Mouse (Mus musculus): Measurements from ENCODE around the gene E130308A19Rik. TPM values are rescaled to one million over a fixed set of nuclear protein-coding genes. Genes with fewer than 3 reads are reported as not detected.

The E130308A19Rik gene
- total and polyA plus RNA-seq, 3 experiments: 2.4 to 3.4 (median 3.1) TPM

GRCm38 (mm10) chr4:59761365-59761729 is 135.3 kb downstream of the E130308A19Rik start (continued):
- TF ChIP-seq E2F4 (IDR thresholded peaks at IDR 0.05; ENCODE audit: insufficient replicate concordance, low read depth, low read length): no peak

GRCm38 (mm10) chr4:59764950-59765349 is 138.9 kb downstream of the E130308A19Rik start:
- no peaks in the 10 kb centered on the region for H3K9me3 ChIP-seq (replicated peaks; ENCODE audit: low read length)
- TF ChIP-seq ZKSCAN1 (IDR thresholded peaks at IDR 0.05; ENCODE audit: borderline replicate concordance, low read depth, low read length) (no peak), TCF12 (IDR thresholded peaks at IDR 0.05; ENCODE audit: low read depth, low read length) (no peak), PAX5 (IDR thresholded peaks at IDR 0.05; ENCODE audit: low read length) (no peak), MEF2A (IDR thresholded peaks at IDR 0.05; ENCODE audit: borderline replicate concordance, low read depth, low read length) (no peak)
- no peaks in the 10 kb centered on the region for H3K79me2 ChIP-seq (replicated peaks; ENCODE audit: control insufficient read depth, extremely low read depth, insufficient read depth, poor library complexity, severe bottlenecking)
- in situ Hi-C loops (cut with MboI; ENCODE audit: low pct_ligation_motif_present, low pct_unique_long_range_greater_than_20kb, low sequenced_read_pairs): loop anchor here (25.0 kb wide), 2 partner anchors 153 to 403 kb away; no protein-coding TSS in a partner anchor
- no peaks in the 10 kb centered on the region for H3K4me1 ChIP-seq (ENCODE audit: control insufficient read depth in 1 of 2, insufficient read depth in 2 of 2)
- no peak for DNase-seq (ENCODE audit: extremely low read depth)
- H3K27ac ChIP-seq (ENCODE audit: insufficient read depth, low read depth): no peak overlapping the region
- H3K36me3 ChIP-seq (replicated peaks in 1 of 2; ENCODE audit: control insufficient read depth in 1 of 2, insufficient read depth in 1 of 2, low read length in 1 of 2): peaks cover 9 to 37% of the 10 kb centered on the region in 2 experiments
- H3K9ac ChIP-seq (ENCODE audit: insufficient read depth, low read depth): no peak overlapping the region
- H3K27me3 ChIP-seq (replicated peaks): no peaks in the 10 kb centered on the region
- dilution Hi-C loops (cut with MboI; ENCODE audit: extremely low pct_ligation_motif_present, extremely low pct_unique_long_range_greater_than_20kb, low sequenced_read_pairs): no loop called here
- no peak overlapping the region for H3K4me2 ChIP-seq (ENCODE audit: insufficient read depth, low read depth, poor library complexity, severe bottlenecking)
- no peak overlapping the region for H3K4me3 ChIP-seq (replicated peaks in 1 of 3; ENCODE audit: low read depth in 2 of 3, low read length in 2 of 3, poor library complexity in 1 of 3)

GRCm38 (mm10) chr4:59765385-59766005 is 139.5 kb downstream of the E130308A19Rik start:
- no peak for DNase-seq (ENCODE audit: extremely low read depth)
- Histone ChIP-seq H3K27ac (ENCODE audit: insufficient read depth, low read depth) (no peak overlapping the region), H3K4me3 (replicated peaks in 1 of 3; ENCODE audit: low read depth in 2 of 3, low read length in 2 of 3, poor library complexity in 1 of 3) (no peak overlapping the region), H3K9me3 (replicated peaks; ENCODE audit: low read length) (no peaks in the 10 kb centered on the region), H3K4me2 (ENCODE audit: insufficient read depth, low read depth, poor library complexity, severe bottlenecking) (no peak overlapping the region), H3K27me3 (replicated peaks) (no peaks in the 10 kb centered on the region), H3K9ac (ENCODE audit: insufficient read depth, low read depth) (no peak overlapping the region), H3K4me1 (ENCODE audit: control insufficient read depth in 1 of 2, insufficient read depth in 2 of 2) (no peaks in the 10 kb centered on the region), H3K79me2 (replicated peaks; ENCODE audit: control insufficient read depth, extremely low read depth, insufficient read depth, poor library complexity, severe bottlenecking) (no peaks in the 10 kb centered on the region), H3K36me3 (replicated peaks in 1 of 2; ENCODE audit: control insufficient read depth in 1 of 2, insufficient read depth in 1 of 2, low read length in 1 of 2) (peaks cover 15 to 40% of the 10 kb centered on the region in 2 experiments)
- TF ChIP-seq POLR2AphosphoS2 (IDR thresholded peaks at IDR 0.05; ENCODE audit: low read depth, low read length) (no peak), GABPA (IDR thresholded peaks at IDR 0.05; ENCODE audit: insufficient replicate concordance, low read depth, low read length) (no peak), TCF12 (IDR thresholded peaks at IDR 0.05; ENCODE audit: low read depth, low read length) (no peak), TBP (conservative IDR thresholded peaks at IDR 0.05; ENCODE audit: low read depth, low read length) (no peak), NELFE (IDR thresholded peaks at IDR 0.05; ENCODE audit: low read depth, low read length) (no peak), NRF1 (IDR thresholded peaks at IDR 0.05; ENCODE audit: low read depth, low read length) (no peak), JUND (conservative IDR thresholded peaks at IDR 0.05; ENCODE audit: low read depth, low read length) (no peak), ZNF384 (IDR thresholded peaks at IDR 0.05; ENCODE audit: low read depth, low read length) (no peak), MYC (IDR thresholded peaks at IDR 0.05; ENCODE audit: low read depth, low read length) (no peak), EP300 (IDR thresholded peaks at IDR 0.05; ENCODE audit: low read length) (no peak), SIN3A (IDR thresholded peaks at IDR 0.05; ENCODE audit: low read length) (no peak), USF1 (IDR thresholded peaks at IDR 0.05; ENCODE audit: low read depth, low read length) (no peak), PAX5 (IDR thresholded peaks at IDR 0.05; ENCODE audit: low read length) (no peak), MXI1 (IDR thresholded peaks at IDR 0.05; ENCODE audit: low read depth, low read length) (no peak), ELF1 (IDR thresholded peaks at IDR 0.05; ENCODE audit: low read depth, low read length) (no peak), CTCF (conservative IDR thresholded peaks at IDR 0.05 in 1 of 2, IDR thresholded peaks at IDR 0.05 in 1 of 2; ENCODE audit: low read depth in 2 of 2, low read length in 2 of 2) (no peak), RAD21 (IDR thresholded peaks at IDR 0.05; ENCODE audit: low read depth, low read length) (no peak), HCFC1 (IDR thresholded peaks at IDR 0.05; ENCODE audit: low read depth, low read length) (no peak), MEF2A (IDR thresholded peaks at IDR 0.05; ENCODE audit: borderline replicate concordance, low read depth, low read length) (no peak), CHD2 (IDR thresholded peaks at IDR 0.05; ENCODE audit: low read length) (no peak)
- dilution Hi-C loops (cut with MboI; ENCODE audit: extremely low pct_ligation_motif_present, extremely low pct_unique_long_range_greater_than_20kb, low sequenced_read_pairs) (no loop called here), in situ Hi-C loops (cut with MboI; ENCODE audit: low pct_ligation_motif_present, low pct_unique_long_range_greater_than_20kb, low sequenced_read_pairs) (loop anchor here (25.0 kb wide), 2 partner anchors 153 to 403 kb away; no protein-coding TSS in a partner anchor)

Measured in CH12.LX (cell line).